Mouse (Mus musculus): ENCODE measurements at regions not wholly inside any gene's neighbourhood (a gene's known extent, or its start where the extent isn't known, plus 50 kb on each side); places are given as distances from the start of the nearest gene placed in this dataset.

DNA sequence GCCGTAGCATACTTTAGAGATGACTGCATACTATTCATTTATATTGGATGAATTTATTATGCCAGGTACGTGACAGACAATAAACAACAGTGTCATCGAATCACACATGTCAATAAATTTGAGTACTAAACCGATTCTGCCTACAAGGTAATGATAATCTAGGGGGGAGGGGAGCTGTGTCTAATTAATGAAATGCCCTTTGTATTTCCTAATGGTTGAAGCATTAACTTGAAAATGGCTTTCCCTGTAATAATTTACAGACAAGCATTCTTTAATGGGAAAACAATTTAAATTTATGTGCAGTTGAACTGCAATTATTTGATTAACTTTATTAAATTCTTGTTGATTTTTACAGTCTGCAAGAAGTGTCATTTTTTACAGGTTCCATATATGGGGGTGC lies 429.5 kb downstream of the Pdzrn4 start:
- TF ChIP-seq CTCF (conservative IDR thresholded peaks at IDR 0.05; ENCODE audit: low read length) (no peak), NANOG (IDR thresholded peaks at IDR 0.05; ENCODE audit: borderline replicate concordance, low read length) (no peak), POU5F1 (IDR thresholded peaks at IDR 0.05; ENCODE audit: borderline replicate concordance, low read length) (no peak)

Data from E14TG2a.4 (cell line).